Mouse (Mus musculus) MEL (cell line): ENCODE results near the gene Kctd20.

Experiments used
- BHLHE40 ChIP-seq: IDR thresholded peaks from 2 replicates; pipeline ENCODE4 v1.6.1; 2012; ENCODE audit warnings: low read depth, mild to moderate bottlenecking, inconsistent platforms, low read length, improper control_type of control experiment, borderline replicate concordance
- CTCF ChIP-seq, 3 experiments: IDR thresholded peaks in 2 of 3; conservative IDR thresholded peaks in 1 of 3; 2 replicates each; pipeline ENCODE4 v1.5.1; 2011 to 2012; ENCODE audit warnings: low read length in 3 of 3, low read depth in 2 of 3, mild to moderate bottlenecking in 2 of 3, improper control_type of control experiment in 1 of 3, inconsistent platforms in 1 of 3, mixed read lengths in 1 of 3, moderate library complexity in 1 of 3; ENCODE audit not compliant: control insufficient read depth in 1 of 3, insufficient read depth in 1 of 3, poor library complexity in 1 of 3, severe bottlenecking in 1 of 3
- MAFK ChIP-seq: IDR thresholded peaks from 2 replicates; pipeline ENCODE4 v1.6.1; 2011; ENCODE audit warnings: low read depth, mild to moderate bottlenecking, low read length, improper control_type of control experiment, borderline replicate concordance
- MAZ ChIP-seq: IDR thresholded peaks from 2 replicates; pipeline ENCODE4 v1.6.1; 2012; ENCODE audit warnings: low read depth, mild to moderate bottlenecking, inconsistent platforms, low read length, improper control_type of control experiment
- MEF2A ChIP-seq: IDR thresholded peaks from 2 replicates; pipeline ENCODE4 v1.6.1; 2014; ENCODE audit warnings: low read depth, mild to moderate bottlenecking, inconsistent platforms, low read length, improper control_type of control experiment; ENCODE audit not compliant: poor library complexity, insufficient replicate concordance, severe bottlenecking; ENCODE audit errors: extremely low read depth
- POLR2A ChIP-seq, 2 experiments: IDR thresholded peaks; 2 replicates each; pipeline ENCODE4 v1.6.1; 2011 to 2012; ENCODE audit warnings: low read length in 2 of 2, mild to moderate bottlenecking in 2 of 2, control low read depth in 1 of 2, improper control_type of control experiment in 1 of 2, low read depth in 1 of 2, moderate library complexity in 1 of 2; ENCODE audit not compliant: control insufficient read depth in 1 of 2, insufficient read depth in 1 of 2, poor library complexity in 1 of 2
- RCOR1 ChIP-seq: IDR thresholded peaks from 2 replicates; pipeline ENCODE4 v1.6.1; 2012; ENCODE audit warnings: low read depth, mild to moderate bottlenecking, inconsistent platforms, low read length, improper control_type of control experiment
- SIN3A ChIP-seq: IDR thresholded peaks from 2 replicates; pipeline ENCODE4 v1.6.1; 2012; ENCODE audit warnings: low read length, improper control_type of control experiment, inconsistent platforms
- TBP ChIP-seq: IDR thresholded peaks from 2 replicates; pipeline ENCODE4 v1.8.0; 2011; ENCODE audit warnings: low read depth, low read length, improper control_type of control experiment
- USF1 ChIP-seq: IDR thresholded peaks from 2 replicates; pipeline ENCODE4 v1.6.1; 2014; ENCODE audit warnings: low read depth, mild to moderate bottlenecking, inconsistent platforms, low read length, improper control_type of control experiment, moderate library complexity
- ZMIZ1 ChIP-seq: IDR thresholded peaks from 2 replicates; pipeline ENCODE4 v1.6.1; 2012; ENCODE audit warnings: low read depth, mild to moderate bottlenecking, inconsistent platforms, low read length, improper control_type of control experiment, moderate library complexity
- ZNF384 ChIP-seq: IDR thresholded peaks from 2 replicates; pipeline ENCODE4 v1.6.1; 2012; ENCODE audit warnings: low read depth, mild to moderate bottlenecking, inconsistent platforms, low read length, improper control_type of control experiment

DNA sequence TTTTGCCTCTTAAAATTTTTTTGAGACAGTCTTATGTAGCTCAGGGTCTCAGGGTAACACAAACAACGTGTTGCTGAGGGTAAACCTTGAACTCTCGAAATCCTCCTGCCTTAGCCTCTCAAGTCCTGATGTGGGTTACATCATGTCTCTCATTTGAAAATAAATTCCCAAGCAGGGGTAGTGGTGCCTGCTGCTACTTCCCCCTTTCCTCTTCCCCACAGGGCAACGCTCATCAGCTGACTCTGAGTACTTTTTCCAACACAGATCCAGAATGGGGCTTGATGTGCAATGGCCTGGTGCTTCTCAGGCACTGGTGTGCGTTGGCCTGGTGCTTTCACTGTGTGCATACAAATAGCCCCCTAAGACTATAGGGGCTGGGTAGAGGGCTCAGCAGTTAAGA is 57.4 kb downstream of the Kctd20 start:
- TF ChIP-seq SIN3A: no peak
- TF ChIP-seq POLR2A (IDR thresholded peaks at IDR 0.05; ENCODE audit: control insufficient read depth in 1 of 2, insufficient read depth in 1 of 2, low read depth in 1 of 2, low read length in 2 of 2, poor library complexity in 1 of 2): no peak
- no peak for TF ChIP-seq MEF2A
- no peak for TF ChIP-seq BHLHE40
- no peak for TF ChIP-seq CTCF (IDR thresholded peaks at IDR 0.05 in 2 of 3, conservative IDR thresholded peaks at IDR 0.05 in 1 of 3; ENCODE audit: control insufficient read depth in 1 of 3, insufficient read depth in 1 of 3, low read depth in 2 of 3, low read length in 3 of 3, poor library complexity in 1 of 3, severe bottlenecking in 1 of 3)
- TF ChIP-seq MAZ: no peak
- TF ChIP-seq MAFK: no peak
- no peak for TF ChIP-seq ZMIZ1
- TF ChIP-seq RCOR1: no peak
- no peak for TF ChIP-seq TBP
- no peak for TF ChIP-seq USF1
- TF ChIP-seq ZNF384: no peak
